Mouse (Mus musculus): ENCODE data around the gene Trim10.

The Trim10 gene

DNA sequence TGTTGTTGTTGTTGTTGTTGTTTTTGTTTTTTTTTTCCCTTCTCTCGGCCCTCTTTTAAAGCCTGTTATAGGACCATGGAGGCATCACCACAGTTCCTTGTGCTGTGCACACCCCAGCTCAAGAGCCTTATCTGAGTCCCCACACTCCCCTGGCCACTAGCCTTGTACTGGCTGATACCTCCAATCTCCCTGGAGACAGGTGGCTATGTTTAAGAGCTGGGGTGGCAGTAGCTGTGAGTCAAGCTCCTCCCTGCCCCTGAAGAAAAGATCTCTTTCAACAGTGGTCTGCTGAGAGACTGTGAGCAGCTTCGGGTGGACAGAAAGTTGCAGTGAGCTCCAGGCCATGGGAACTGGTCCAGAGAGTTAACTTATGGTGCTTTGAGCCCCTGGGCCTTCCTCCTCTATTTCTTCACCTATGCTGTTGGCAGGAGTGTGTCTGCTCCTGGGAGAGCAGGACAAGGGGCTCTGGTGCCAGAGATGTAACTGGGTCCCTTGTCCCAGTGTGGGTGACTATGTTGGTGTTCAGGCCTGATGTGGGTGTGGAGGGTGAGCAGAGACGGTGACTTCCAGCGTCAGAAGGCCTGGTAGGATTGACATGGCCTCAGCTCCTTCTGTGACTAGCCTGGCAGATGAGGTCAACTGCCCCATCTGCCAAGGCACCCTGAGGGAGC is at the start of gene Trim10:
TSS of gene Trim10 (plus strand) at position 291 of the 671 bp plus-strand sequence.
- DNase-seq (ENCODE audit: low spot score in 2 of 2): no peak

DNA sequence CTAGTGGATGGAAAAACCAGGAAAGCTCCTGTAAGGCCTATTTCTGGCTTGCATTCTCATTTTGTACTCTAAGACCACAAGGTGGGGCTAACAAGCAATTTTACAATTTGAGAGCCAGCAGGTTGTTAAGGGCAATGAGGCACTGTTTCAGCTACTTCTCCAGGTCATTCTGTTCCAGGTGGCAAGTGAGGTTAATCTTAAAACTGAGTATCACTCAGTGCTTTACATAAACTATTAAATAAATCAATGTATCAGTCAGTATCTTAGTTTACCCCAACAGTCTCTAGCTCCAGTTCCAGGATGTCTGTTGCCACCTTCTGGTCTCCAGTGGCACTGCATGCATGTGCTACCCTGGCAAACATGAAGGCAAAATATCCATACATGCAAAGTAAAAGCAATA is 45.4 kb upstream of the Trim10 start:
- DNase-seq (ENCODE audit: low spot score in 2 of 2): no peak

DNA sequence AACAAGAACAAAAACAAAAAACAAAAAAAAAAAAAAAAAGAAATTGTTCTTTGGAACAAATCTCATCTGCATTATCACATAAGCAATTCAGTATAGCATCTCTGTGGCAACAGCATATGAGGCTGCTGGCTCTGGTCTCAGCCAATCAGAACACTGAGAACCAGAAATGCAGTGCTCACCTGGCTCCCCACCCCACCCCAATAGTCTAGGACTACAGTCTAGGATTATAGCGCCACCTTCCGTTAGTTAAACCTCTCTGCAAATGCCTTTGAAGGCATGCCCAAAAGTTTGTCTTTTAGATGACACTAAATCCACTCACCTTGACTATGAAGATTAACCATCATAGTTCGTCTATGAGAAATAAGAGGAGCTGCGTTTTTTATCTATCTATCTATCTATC is 43.8 kb upstream of the Trim10 start:
- DNase-seq (ENCODE audit: low spot score in 2 of 2): no peak

DNA sequence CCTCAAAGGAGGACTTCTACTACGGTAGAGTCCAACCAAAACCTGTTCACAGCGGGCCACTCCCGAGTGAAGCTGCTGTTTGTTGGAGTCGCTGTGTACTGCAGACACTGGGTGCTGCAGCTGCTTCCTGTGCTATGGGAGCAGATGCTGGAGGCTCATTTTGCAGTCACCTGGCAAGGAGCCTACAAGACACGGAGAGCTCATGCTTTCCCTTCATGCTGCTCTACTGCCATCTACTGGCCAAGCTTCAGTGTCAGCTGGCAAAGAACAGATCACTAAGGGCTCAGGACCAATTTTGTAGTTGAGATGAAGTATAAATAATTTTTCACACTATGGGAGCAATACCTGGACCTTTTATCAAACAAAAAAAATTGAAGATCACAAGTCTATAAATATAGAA is 43.4 kb upstream of the Trim10 start:
- peak; percentile 68 to 86 for DNase-seq (ENCODE audit: low spot score in 2 of 2)

DNA sequence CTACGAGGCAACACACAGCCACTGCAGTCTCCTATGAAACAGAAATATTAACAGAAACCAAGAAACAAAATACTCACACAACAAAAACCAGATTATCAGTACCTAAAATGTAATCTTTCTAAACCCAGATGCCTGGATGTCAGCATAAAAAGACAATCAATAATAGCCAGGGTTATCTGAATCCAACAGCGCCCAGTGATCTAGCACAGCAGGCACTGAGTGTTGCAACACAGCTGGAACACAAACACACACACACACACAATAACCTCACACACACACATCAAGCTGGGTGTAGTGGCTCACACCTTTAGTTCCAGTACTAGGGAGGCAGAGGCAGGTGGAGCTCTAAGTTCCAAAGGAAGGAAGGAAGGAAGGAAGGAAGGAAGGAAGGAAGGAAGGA is 40.9 kb upstream of the Trim10 start:
- no peak for DNase-seq (ENCODE audit: low spot score in 2 of 2)

DNA sequence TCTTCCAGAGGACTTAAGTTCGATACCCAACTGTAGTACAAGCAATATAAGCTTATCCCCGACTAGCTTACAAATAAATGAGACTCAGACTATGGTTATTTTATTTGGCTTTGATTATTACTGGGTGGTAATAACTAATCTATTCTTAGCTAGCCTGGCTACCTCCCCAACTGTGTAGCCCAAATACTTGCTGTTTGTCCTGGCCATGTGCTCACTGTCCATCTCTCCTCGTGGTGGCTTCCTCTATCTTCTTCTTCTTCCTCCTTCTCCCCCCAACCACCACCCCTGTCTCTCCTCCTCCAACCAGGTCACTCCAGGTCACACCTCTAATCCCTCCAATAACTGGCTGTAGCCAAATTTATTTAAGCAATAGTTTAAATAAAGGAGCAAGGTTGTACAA is 38.9 kb upstream of the Trim10 start:
- no peak for DNase-seq (ENCODE audit: low spot score in 2 of 2)

DNA sequence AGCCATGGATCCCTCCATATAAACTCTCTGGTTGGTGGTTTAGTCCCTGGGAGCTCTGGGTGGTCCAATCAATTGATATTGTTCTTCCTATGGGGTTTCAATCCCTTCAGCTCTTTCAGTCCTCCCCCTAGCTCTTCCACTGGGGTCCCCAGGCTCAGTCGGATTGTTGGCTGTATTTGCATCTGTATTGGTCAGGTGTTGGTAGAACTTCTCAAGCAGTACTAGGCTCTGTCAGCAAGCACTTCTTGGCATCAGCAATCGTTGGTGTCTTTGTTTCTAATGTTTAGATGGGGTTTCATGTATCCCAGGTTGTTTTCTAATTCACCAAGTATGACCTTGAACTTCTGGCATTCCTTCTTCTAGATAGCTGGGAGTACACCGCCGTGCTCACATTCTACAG is 36.7 kb upstream of the Trim10 start:
- no peak for DNase-seq (ENCODE audit: low spot score in 2 of 2)

DNA sequence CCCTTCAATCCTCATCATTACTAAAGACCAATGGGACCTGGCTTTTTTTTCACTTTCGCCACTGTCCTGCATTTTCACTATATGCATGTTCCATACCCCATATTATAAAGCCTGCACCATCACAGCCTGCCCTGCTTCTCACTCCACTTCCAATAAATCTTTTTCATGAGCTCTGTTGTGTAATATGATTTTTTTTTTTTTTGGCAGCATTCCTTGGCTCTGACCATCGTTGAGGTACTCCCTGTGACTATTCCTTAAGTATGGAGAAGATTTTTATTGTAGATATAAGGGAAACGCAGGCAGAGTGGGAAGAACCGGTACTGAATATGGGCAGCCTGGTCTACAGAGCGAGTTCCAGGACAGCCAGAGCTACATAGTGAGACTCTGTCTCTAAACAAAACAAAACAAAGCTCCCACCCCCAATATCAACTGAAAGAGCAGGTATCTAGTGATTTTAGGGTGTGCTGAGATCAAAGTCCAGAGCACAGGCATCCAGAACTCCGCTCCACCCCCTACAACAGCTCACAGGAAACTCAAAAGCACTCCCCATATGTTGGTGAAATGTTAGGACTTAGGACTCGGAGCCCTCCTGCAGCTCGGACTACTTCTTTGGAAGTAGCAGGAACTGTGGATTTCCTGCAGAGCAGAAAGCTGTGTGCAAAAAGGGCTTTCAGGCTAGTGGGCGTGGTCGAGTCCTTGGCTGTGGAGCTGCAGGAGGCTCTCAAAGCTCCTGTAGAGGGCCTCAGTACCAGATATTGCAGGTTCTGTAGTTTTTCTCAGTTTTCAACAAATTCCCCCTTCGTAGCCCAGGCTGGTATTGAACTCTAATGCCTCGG is 33.6 kb upstream of the Trim10 start:
- peak; percentile 45 to 67 for DNase-seq (ENCODE audit: low spot score in 2 of 2)

DNA sequence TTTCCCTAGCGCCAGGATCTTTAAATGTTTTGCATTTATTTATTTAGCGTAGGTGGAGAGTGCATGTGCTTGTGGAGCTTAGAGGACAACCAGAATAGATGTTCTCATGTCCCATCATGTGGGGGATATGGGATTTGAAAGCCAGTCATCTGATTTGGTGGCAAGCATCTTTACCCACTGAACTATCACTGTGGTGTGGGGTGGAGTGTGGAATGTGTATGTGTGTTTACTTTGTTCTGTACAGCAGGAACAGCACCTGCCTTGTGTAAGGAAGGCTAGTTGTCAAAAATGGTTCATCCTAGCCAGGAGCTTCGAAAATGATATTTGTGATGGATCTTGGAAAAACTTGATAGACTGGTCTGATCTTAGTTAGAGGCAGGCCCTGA is 33.0 kb upstream of the Trim10 start:
- no peak for DNase-seq (ENCODE audit: low spot score in 2 of 2)

DNA sequence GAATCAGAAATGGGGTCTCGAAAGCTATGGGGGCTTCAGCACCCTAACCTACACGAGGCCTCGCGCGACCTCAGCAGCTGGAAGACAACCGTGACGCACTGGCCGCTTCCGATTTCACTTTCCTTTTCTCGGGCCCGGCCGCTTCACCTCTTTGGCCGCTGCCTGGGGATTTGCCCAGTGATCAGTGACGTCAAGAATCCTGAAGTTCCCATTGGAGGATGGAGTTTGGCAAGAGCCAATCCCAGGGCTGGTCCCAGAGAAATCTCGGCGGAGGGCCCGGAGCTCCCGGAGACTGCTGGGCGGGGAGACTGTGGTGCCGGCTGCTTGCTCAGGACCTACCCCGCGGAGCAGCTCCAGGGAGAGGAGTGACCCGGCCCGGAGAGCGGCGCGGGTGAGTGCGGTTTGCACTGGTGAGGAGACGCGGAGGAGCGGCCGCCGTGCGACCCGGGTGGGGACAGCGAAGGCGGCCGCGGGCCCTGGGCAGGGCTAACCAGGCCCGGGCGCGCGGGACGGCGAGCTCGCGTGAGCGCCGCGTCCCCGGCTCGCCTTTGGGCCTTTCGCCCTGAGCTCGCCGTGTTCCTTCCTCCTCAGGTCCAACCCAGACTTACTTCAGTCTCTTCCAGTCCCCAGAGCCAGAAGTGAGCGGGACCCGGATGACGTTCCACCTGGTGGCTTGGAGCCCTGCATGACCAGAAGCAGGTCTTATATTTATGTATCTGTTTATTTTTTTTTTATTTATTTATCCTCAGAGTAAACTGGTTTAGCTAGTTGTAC is 32.3 kb upstream of the Trim10 start, which contains the start of gene Trim26:
TSS of gene Trim26 (plus strand) at position 261 of the 774 bp plus-strand sequence.
- peak; percentile 97 for DNase-seq (ENCODE audit: low spot score in 2 of 2)

DNA sequence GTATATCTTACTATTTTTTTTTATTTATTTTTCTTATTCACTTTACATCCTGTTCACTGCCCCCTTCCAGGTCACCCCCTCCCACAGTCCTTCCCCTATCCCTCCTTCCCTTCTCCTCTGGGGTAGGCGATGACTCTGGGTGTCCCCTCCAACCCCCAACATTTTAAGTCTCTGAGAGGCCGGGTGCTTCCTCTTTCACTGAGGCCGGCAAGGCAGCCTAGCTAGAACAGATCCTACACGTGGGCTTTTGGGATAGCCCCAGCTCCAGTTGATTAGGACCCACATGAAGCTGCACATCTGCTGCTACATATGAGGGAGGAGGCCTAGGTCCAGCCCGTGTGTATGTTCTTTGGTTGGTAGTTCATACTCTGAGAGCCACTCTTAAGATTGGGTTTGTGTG is 30.4 kb upstream of the Trim10 start:
- DNase-seq (ENCODE audit: low spot score in 2 of 2): no peak

DNA sequence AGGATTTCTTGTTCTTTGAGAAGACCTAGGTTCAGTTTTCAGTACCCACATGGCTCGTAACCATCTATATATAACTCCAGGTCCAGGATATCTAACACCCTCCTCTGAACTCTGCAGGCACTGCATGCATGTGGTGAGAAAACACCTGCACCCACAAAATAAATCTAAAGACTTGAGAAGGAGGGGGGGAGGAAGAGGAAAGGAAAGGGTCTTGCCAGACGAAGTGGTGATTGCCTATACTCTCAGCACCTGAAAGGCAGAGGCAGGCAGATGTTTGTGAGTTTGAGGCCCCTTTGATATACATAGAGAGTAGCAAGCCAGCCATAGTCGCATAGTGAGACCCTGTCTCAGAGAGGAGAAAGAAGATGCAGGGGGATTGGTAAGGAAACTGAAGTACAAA is 29.4 kb upstream of the Trim10 start:
- DNase-seq (ENCODE audit: low spot score in 2 of 2): no peak

DNA sequence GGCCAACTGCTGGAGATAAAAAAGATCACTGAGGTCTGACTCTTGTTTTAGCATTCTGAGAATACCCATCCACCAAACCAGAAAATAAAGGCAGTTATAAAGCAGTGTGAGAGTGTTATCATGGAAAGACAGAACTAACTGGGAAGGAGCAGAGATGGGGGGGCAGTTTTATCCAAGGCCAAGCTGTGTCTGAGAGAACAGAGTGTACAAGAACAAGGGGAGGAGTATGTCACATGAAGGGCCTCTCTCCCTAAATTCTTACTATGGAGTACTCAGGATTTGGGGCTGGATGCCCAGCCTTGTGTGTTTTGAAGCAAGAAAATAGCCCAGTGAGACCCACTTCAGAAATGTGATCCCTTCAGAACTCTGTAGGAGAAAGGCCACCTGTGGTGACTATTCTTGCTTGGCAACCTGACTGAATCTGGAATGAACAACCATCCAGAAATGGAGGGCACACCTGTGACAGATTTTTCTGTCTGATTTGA is 28.4 kb upstream of the Trim10 start:
- DNase-seq (ENCODE audit: low spot score in 2 of 2): no peak

DNA sequence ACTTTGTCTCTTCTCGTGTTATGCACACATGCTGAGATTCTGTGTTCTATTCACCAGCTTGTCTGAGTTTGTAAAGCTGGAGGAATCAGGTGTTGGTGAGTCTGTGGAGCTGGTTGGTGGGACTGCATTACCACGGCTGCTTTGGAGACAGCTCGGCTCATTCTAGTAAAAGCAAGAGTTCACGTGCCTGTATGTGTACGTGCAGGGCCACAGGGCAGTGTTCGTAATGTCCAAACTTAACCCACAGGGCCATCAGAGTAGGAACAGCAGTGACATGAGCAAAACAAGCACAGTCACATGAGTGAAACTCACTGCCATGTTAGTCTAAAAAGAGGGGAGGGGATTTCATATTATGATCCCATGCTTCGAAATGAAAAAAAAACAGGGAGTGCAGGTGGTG is 25.7 kb upstream of the Trim10 start:
- DNase-seq (ENCODE audit: low spot score in 2 of 2): no peak

DNA sequence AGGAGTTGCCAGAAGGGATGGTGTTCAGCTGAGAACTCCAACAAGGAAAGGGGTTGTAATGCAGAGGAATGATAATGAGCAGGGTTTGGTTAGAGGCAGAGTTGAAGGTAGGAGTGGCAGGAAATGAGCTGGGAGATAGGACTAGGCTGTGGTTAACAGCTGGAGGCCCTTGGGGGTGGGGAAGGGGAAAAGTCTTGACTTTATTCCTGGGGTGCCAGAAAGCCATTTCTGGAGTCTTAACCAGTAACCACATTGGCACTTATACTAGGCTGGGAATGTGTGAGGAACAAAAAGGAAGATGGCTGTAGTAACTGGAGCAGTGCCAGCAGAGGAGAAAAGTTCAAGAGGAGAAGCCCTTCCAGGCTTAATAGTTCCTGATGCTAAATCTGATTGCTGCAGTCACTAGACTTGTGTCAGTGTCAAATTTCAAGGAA is 25.1 kb upstream of the Trim10 start:
- DNase-seq (ENCODE audit: low spot score in 2 of 2): no peak

DNA sequence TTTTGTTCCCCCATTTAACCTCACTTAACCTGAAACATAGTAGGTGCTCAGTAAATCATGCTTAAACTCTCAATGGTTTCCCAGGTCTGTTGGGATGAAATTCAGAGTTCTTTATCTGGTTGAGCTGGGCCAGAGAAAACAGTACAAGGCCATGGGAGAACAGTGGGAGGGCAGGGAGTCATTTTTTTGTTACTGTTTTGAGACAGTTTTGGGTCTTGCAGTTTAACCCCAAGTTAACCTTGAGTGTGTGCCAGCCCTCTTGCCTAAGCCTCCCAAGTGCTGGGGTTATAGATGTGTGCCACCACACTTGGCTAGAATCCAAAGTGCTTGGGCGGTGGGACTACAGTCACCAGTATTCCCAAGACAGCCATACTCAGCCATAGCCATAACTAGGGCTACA is 24.6 kb upstream of the Trim10 start:
- DNase-seq (ENCODE audit: low spot score in 2 of 2): no peak

DNA sequence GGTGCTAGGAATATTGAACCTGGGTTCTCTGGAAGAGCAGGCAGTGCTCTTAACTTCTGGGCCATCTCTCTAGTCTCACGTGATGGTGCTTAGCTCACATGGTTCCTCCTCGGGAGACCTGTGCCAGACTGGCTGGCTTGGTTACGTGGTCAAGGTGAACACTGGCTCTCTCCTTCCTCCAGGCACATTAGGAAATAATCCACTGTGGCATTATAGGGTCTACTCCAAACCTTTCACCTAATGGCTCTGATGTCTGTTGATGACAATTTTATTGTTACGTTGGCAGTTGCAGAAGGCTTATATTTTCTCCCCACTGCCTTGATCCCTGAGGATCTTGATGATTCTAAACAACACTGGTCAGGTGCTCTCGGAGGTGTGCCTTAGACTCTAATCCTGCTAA is 20.5 kb upstream of the Trim10 start:
- no peak for DNase-seq (ENCODE audit: low spot score in 2 of 2)

DNA sequence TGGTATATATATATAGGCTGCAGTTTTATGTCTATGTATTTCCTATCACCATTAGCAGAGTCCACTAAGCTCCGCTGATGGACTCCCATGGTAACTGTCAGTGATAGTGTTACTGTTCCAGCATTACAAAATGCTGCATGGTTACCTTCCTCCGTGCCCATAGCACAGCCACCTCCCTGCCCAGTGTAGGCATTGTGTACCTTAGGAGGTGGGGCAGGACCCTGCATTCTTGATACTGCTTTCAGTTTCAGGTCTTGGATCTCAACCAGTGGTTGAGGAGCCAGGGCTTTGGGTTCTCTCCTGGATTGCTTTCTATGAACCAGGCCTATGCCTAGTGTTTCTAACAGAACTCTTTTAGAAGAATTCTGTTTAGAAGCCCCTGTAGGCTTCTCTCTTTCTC is 19.4 kb upstream of the Trim10 start:
- no peak for DNase-seq (ENCODE audit: low spot score in 2 of 2)

DNA sequence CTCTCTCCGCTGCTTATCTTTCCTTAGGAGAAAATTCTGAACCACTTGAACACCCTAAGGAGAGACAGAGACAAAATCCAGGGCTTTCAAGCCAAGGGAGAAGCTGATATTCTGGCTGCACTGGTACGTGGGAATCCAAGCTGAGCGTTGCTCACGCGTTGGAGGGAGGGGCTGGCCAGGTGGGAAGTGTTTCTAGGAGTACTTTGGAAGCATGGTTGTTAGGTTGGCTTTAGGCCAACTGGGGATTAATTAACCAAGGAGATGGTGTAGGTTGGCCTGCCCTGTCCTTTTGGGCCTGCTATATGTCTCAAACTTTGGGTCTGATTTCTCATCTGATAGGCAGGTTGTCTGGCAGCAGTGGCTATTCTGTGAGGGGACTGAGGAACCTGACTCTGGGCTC is 18.2 kb upstream of the Trim10 start:
- DNase-seq (ENCODE audit: low spot score in 2 of 2): no peak

DNA sequence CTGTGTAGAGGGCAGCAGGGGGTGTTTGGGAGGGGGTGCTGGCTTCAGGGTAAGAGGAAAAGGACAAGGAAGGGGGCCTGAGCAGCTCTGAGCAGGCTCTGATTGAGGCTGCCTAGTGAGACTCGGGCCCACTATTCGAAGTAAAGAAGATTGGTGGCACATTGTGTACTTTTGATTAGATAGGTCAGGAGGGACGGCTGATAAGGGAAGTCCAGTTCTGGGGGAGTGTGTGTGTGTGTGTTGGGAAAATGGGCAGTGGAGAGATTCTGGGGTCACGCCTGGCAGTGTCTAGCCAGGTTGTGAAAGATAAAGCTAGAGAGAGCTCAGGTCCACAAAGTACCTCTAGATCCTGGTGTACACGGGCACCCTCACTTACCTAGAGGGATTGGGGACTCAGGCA is 17.7 kb upstream of the Trim10 start:
- no peak for DNase-seq (ENCODE audit: low spot score in 2 of 2)

DNA sequence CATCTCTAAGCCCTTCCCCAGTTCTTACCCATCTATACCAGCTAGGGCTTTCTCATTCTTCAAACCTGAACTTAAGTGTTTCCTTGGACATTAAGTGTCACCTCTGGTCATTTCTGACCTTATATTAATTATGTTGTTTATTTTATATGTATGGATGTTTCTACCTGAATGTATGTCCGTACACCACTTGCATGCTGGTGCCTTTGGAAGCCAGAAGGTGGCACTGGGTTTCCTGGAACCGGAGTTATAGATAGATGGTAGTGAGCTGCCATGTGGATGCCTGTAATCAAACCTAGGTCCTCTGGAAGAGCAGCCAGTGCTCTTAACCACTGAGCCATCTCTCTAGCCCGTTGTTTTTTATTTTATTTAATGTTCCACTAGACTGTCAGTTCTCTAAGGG is 13.9 kb upstream of the Trim10 start:
- no peak for DNase-seq (ENCODE audit: low spot score in 2 of 2)

DNA sequence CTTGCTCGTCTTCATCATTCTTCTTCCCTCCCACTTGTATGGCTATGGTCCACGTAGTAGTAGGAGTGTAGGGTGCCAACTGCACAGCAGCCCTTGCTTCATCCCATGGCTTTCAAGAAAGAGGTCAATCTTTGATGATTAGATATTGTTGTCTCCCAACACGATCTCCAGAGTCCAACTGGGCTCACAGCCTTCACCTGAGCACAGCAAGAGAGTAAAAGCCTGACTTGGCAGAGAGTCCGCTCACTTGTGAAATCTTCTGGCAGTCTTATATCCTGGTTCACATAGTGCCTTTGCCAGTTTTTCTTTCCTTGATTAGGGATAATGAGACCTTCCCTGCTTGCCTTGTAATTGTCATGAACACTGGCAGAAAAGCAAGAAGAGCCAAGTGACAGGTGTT is 13.1 kb upstream of the Trim10 start:
- DNase-seq (ENCODE audit: low spot score in 2 of 2): no peak
